Comparison of ENCODE assay signal across 36 mouse cellular contexts in genomic region chr11:54194733-54195132, GRCm38 (mm10). TPM values are rescaled to one million over a fixed set of nuclear protein-coding genes. Genes with fewer than 3 reads are reported as not detected.
DNase-seq lines count a peak whose midpoint lies in the region; ATAC-seq and TF ChIP-seq lines count a peak whose summit lies in the region.
"Had no signal": no experiment of that assay in that cellular context is flagged by ENCODE, and none has a peak within 500 bp of the region (broad histone marks: within the 10 kb centered on the region; RNA-seq: fewer than 3 reads in every experiment).

No protein-coding gene starts in this region.

- no peak overlapping the region for H3K9ac ChIP-seq in forebrain, embryonic 16.5 days (replicated peaks; ENCODE audit: low read depth, low read length)
- no peak overlapping the region for H3K9ac ChIP-seq in forebrain, embryonic 14.5 days (ENCODE audit: low read length)
- H3K9ac ChIP-seq in limb, embryonic 14.5 days (ENCODE audit: low read depth, low read length, severe bottlenecking): no peak overlapping the region
- no peak overlapping the region for H3K9ac ChIP-seq in embryonic facial prominence, embryonic 14.5 days (ENCODE audit: low read depth, low read length)
- H3K9ac ChIP-seq: embryonic facial prominence, embryonic 12.5 days; forebrain, embryonic 12.5 days; hindbrain, embryonic 14.5 days had no signal

- H3K9me3 ChIP-seq in forebrain, embryonic 16.5 days (ENCODE audit: control insufficient read depth, low read length): peaks cover 5% of the 10 kb centered on the region
- H3K9me3 ChIP-seq in forebrain, embryonic 14.5 days (replicated peaks; ENCODE audit: control insufficient read depth, low read length): no peaks in the 10 kb centered on the region
- H3K9me3 ChIP-seq in limb, embryonic 14.5 days (ENCODE audit: control insufficient read depth, low read length): no peaks in the 10 kb centered on the region
- H3K9me3 ChIP-seq in limb, embryonic 10.5 days (replicated peaks): no peaks in the 10 kb centered on the region
- no peaks in the 10 kb centered on the region for H3K9me3 ChIP-seq in embryonic facial prominence, embryonic 14.5 days (ENCODE audit: control insufficient read depth, low read length)
- 0 out of 2 replicates have a peak, but pooled peaks cover 7% of the 10 kb centered on the region for H3K9me3 ChIP-seq in hindbrain, embryonic 10.5 days
- H3K9me3 ChIP-seq: embryonic facial prominence, embryonic 12.5 days; G1E had no signal

- H3K36me3 ChIP-seq in forebrain, embryonic 16.5 days (ENCODE audit: control insufficient read depth, insufficient read depth): no peaks in the 10 kb centered on the region
- H3K36me3 ChIP-seq in forebrain, embryonic 14.5 days (ENCODE audit: control insufficient read depth, insufficient read depth, low read length): no peaks in the 10 kb centered on the region
- H3K36me3 ChIP-seq in limb, embryonic 14.5 days (ENCODE audit: control insufficient read depth, insufficient read depth, low read length): no peaks in the 10 kb centered on the region
- no peaks in the 10 kb centered on the region for H3K36me3 ChIP-seq in limb, embryonic 10.5 days
- no peaks in the 10 kb centered on the region for H3K36me3 ChIP-seq in embryonic facial prominence, embryonic 14.5 days (ENCODE audit: control insufficient read depth, insufficient read depth, low read length)
- H3K36me3 ChIP-seq in hindbrain, embryonic 10.5 days: no peaks in the 10 kb centered on the region
- H3K36me3 ChIP-seq: embryonic facial prominence, embryonic 12.5 days; forebrain, embryonic 12.5 days; G1E had no signal

- no peak overlapping the region for H3K4me3 ChIP-seq in forebrain, embryonic 16.5 days (replicated peaks; ENCODE audit: low read length)
- H3K4me3 ChIP-seq in forebrain, embryonic 14.5 days (ENCODE audit: low read depth, low read length): no peak overlapping the region
- H3K4me3 ChIP-seq in limb, embryonic 14.5 days (replicated peaks; ENCODE audit: low read length): no peak overlapping the region
- H3K4me3 ChIP-seq in limb, embryonic 10.5 days: no peak overlapping the region
- no peak overlapping the region for H3K4me3 ChIP-seq in embryonic facial prominence, embryonic 14.5 days (ENCODE audit: low read depth, low read length)
- no peak overlapping the region for H3K4me3 ChIP-seq in hindbrain, embryonic 10.5 days
- H3K4me3 ChIP-seq: embryonic facial prominence, embryonic 12.5 days; forebrain, embryonic 12.5 days had no signal

- H3K27ac ChIP-seq in forebrain, embryonic 16.5 days (ENCODE audit: low read length): no peak overlapping the region
- no peak overlapping the region for H3K27ac ChIP-seq in forebrain, embryonic 14.5 days (ENCODE audit: low read depth, low read length)
- no peak overlapping the region for H3K27ac ChIP-seq in limb, embryonic 14.5 days (replicated peaks; ENCODE audit: low read depth, low read length)
- H3K27ac ChIP-seq in limb, embryonic 10.5 days: no peak overlapping the region
- H3K27ac ChIP-seq in embryonic facial prominence, embryonic 14.5 days (replicated peaks; ENCODE audit: low read depth, low read length): 0 out of 2 replicates have a peak overlapping the region, but pooled peaks have one; percentile 8
- no peak overlapping the region for H3K27ac ChIP-seq in hindbrain, embryonic 10.5 days
- H3K27ac ChIP-seq: embryonic facial prominence, embryonic 12.5 days; forebrain, embryonic 12.5 days; hindbrain, embryonic 14.5 days; hindbrain, postnatal 0 days had no signal

- no peak overlapping the region for H3K4me2 ChIP-seq in forebrain, embryonic 16.5 days (ENCODE audit: low read length)
- H3K4me2 ChIP-seq in forebrain, embryonic 14.5 days (ENCODE audit: low read length): no peak overlapping the region
- no peak overlapping the region for H3K4me2 ChIP-seq in limb, embryonic 14.5 days (replicated peaks; ENCODE audit: low read depth, low read length, severe bottlenecking)
- no peak overlapping the region for H3K4me2 ChIP-seq in embryonic facial prominence, embryonic 14.5 days (ENCODE audit: low read depth, low read length)
- H3K4me2 ChIP-seq: embryonic facial prominence, embryonic 12.5 days; forebrain, embryonic 12.5 days; heart, embryonic 11.5 days; hindbrain, embryonic 14.5 days had no signal

- WGBS in forebrain, embryonic 16.5 days: 62% methylated on average over 4 of the region's 4 CpGs
- WGBS in forebrain, embryonic 14.5 days: 72% methylated on average over 4 of the region's 4 CpGs
- 45% methylated on average over 4 of the region's 4 CpGs for WGBS in limb, embryonic 14.5 days
- WGBS in limb, embryonic 10.5 days: 77% methylated on average over 4 of the region's 4 CpGs
- WGBS in embryonic facial prominence, embryonic 14.5 days: 35% methylated on average over 4 of the region's 4 CpGs
- 77% methylated on average over 4 of the region's 4 CpGs for WGBS in hindbrain, embryonic 10.5 days

- no peak for DNase-seq in forebrain, embryonic 14.5 days (ENCODE audit: low spot score)
- DNase-seq in limb, embryonic 14.5 days (ENCODE audit: low spot score): peak; percentile 43
- DNase-seq in limb, embryonic 10.5 days (ENCODE audit: low spot score): no peak
- peak; percentile 84 for DNase-seq in embryonic facial prominence, embryonic 14.5 days (ENCODE audit: low spot score)
- no peak for DNase-seq in hindbrain, embryonic 10.5 days (ENCODE audit: low spot score)
- DNase-seq: adrenal gland, postnatal 10 days; adrenal gland, postnatal 36 days; B cell, adult 2 months; cerebellum, adult 11-12 months; cerebellum, adult 8-10 months; cerebellum, postnatal 10 days; cerebellum, postnatal 36 days; embryo, embryonic 11 days; gastrocnemius, postnatal 10 days; gastrocnemius, postnatal 36 days; kidney, adult 18-20 months had no signal

- H3K4me1 ChIP-seq in forebrain, embryonic 16.5 days (replicated peaks; ENCODE audit: control insufficient read depth, insufficient read depth, low read length): peaks cover 2% of the 10 kb centered on the region; the same call in 1 of the 2 replicates
- H3K4me1 ChIP-seq in forebrain, embryonic 14.5 days (ENCODE audit: control insufficient read depth, insufficient read depth, low read length): no peaks in the 10 kb centered on the region
- no peaks in the 10 kb centered on the region for H3K4me1 ChIP-seq in limb, embryonic 14.5 days (ENCODE audit: control insufficient read depth, insufficient read depth, low read length)
- H3K4me1 ChIP-seq in limb, embryonic 10.5 days: no peaks in the 10 kb centered on the region
- H3K4me1 ChIP-seq in embryonic facial prominence, embryonic 14.5 days (ENCODE audit: control insufficient read depth, insufficient read depth, low read length): no peaks in the 10 kb centered on the region; the same call in 1 of the 2 replicates
- peaks cover 3% of the 10 kb centered on the region; the same call in 1 of the 2 replicates for H3K4me1 ChIP-seq in hindbrain, embryonic 10.5 days (replicated peaks)
- H3K4me1 ChIP-seq: embryonic facial prominence, embryonic 12.5 days had no signal

- no peak for TF ChIP-seq POLR2A in limb, embryonic 14.5 days (IDR thresholded peaks at IDR 0.05; ENCODE audit: borderline replicate concordance, extremely low read depth, insufficient read depth, insufficient read length)

- H3K27me3 ChIP-seq in forebrain, embryonic 16.5 days (replicated peaks; ENCODE audit: control insufficient read depth, insufficient read depth, low read length): no peaks in the 10 kb centered on the region
- H3K27me3 ChIP-seq in forebrain, embryonic 14.5 days (replicated peaks; ENCODE audit: control insufficient read depth, insufficient read depth, low read length): no peaks in the 10 kb centered on the region
- no peaks in the 10 kb centered on the region for H3K27me3 ChIP-seq in limb, embryonic 14.5 days (ENCODE audit: control insufficient read depth, insufficient read depth, low read length)
- H3K27me3 ChIP-seq in limb, embryonic 10.5 days (ENCODE audit: low read depth, poor library complexity, severe bottlenecking): no peaks in the 10 kb centered on the region
- H3K27me3 ChIP-seq in embryonic facial prominence, embryonic 14.5 days (replicated peaks; ENCODE audit: control insufficient read depth, insufficient read depth, low read length): no peaks in the 10 kb centered on the region
- H3K27me3 ChIP-seq in hindbrain, embryonic 10.5 days (ENCODE audit: insufficient read depth, poor library complexity, severe bottlenecking): no peaks in the 10 kb centered on the region
- H3K27me3 ChIP-seq: CH12.LX; embryonic facial prominence, embryonic 12.5 days; forebrain, embryonic 12.5 days; Patski had no signal

- ATAC-seq in forebrain, embryonic 16.5 days: peak; percentile 31; the same call in 1 of the 2 replicates
- ATAC-seq in forebrain, embryonic 14.5 days: no peak
- no peak for ATAC-seq in limb, embryonic 14.5 days (ENCODE audit: low FRiP score, low read depth)
- peak; percentile 44; the same call in 1 of the 2 replicates for ATAC-seq in embryonic facial prominence, embryonic 14.5 days (ENCODE audit: low read depth)
- no peak for ATAC-seq in erythroid progenitor cell, adult 5-6 weeks (replicated peaks; ENCODE audit: low FRiP score, poor library complexity, severe bottlenecking)
- ATAC-seq: hindbrain, postnatal 0 days; inflammation-experienced regulatory T-cells, adult 6 months; intestine, embryonic 16.5 days; Patski had no signal

RNA-seq across cellular contexts. Expression of gene Csf2, which starts 54.7 kb away (rescaled TPM):
- polyA plus RNA-seq in forebrain, embryonic 16.5 days (2015; fragmentation: Nextera tagmentation; extraction: Ambion mirVana): not detected in 2 replicates
- not detected in 2 replicates for polyA plus RNA-seq in forebrain, embryonic 14.5 days (2014; fragmentation: Nextera tagmentation; extraction: Ambion mirVana)
- not detected in 2 replicates for polyA plus RNA-seq in limb, embryonic 14.5 days (2012; rRNA removed)
- polyA plus RNA-seq in limb, embryonic 14.5 days (2014; fragmentation: Nextera tagmentation; extraction: Ambion mirVana): not detected in 2 replicates
- polyA plus RNA-seq in limb, embryonic 10.5 days (2016; fragmentation: Nextera tagmentation; extraction: Ambion mirVana): not detected in 2 replicates
- not detected in 2 replicates for polyA plus RNA-seq in embryonic facial prominence, embryonic 14.5 days (2014; fragmentation: Nextera tagmentation; extraction: Ambion mirVana)
- not detected in 2 replicates for total RNA-seq in erythroid progenitor cell, adult 5-6 weeks (2015; ENCODE audit: low replicate concordance)
- not detected in 2 replicates for total RNA-seq in erythroid progenitor cell, adult 5-6 weeks (2017; ENCODE audit: low replicate concordance)
- polyA plus RNA-seq in hindbrain, embryonic 10.5 days (2016; fragmentation: Nextera tagmentation; extraction: Ambion mirVana): not detected in 2 replicates
- total RNA-seq: adrenal gland, adult 18-20 months; adrenal gland, postnatal 10 days; adrenal gland, postnatal 36 days; gastrocnemius, adult 18-20 months; gastrocnemius, postnatal 10 days; gastrocnemius, postnatal 36 days; granulocyte monocyte progenitor cell, adult 5-6 weeks; heart, postnatal 25 days; hindbrain, postnatal 0 days had no signal
- polyA plus RNA-seq: cortical plate, adult 2 months; embryonic facial prominence, embryonic 12.5 days; forebrain, embryonic 12.5 days; G1E; heart, embryonic 11.5 days; heart, embryonic 14.5 days; heart, postnatal 0 days; hindbrain, embryonic 11.5 days; hindbrain, embryonic 14.5 days; hindbrain, postnatal 0 days had no signal

Comparison
In these comparisons a context has a peak if more than half of its experiments do, and no peak if none do; other contexts are left out.
1. ATAC-seq: peak in forebrain, embryonic 16.5 days (single experiment) and embryonic facial prominence, embryonic 14.5 days (single experiment); none in forebrain, embryonic 14.5 days (single experiment), limb, embryonic 14.5 days (single experiment) and erythroid progenitor cell, adult 5-6 weeks (single experiment).
2. DNase-seq: peak in limb, embryonic 14.5 days (single experiment) and embryonic facial prominence, embryonic 14.5 days (single experiment); none in forebrain, embryonic 14.5 days (single experiment), limb, embryonic 10.5 days (single experiment) and hindbrain, embryonic 10.5 days (single experiment).